Mouse (Mus musculus): ENCODE measurements at regions not wholly inside any gene's neighbourhood (a gene's known extent, or its start where the extent isn't known, plus 50 kb on each side); places are given as distances from the start of the nearest gene placed in this dataset.

GRCm38 (mm10) chr9:43930476-43930875 is 112.7 kb upstream of the Thy1 start:
- no peak for DNase-seq

DNA sequence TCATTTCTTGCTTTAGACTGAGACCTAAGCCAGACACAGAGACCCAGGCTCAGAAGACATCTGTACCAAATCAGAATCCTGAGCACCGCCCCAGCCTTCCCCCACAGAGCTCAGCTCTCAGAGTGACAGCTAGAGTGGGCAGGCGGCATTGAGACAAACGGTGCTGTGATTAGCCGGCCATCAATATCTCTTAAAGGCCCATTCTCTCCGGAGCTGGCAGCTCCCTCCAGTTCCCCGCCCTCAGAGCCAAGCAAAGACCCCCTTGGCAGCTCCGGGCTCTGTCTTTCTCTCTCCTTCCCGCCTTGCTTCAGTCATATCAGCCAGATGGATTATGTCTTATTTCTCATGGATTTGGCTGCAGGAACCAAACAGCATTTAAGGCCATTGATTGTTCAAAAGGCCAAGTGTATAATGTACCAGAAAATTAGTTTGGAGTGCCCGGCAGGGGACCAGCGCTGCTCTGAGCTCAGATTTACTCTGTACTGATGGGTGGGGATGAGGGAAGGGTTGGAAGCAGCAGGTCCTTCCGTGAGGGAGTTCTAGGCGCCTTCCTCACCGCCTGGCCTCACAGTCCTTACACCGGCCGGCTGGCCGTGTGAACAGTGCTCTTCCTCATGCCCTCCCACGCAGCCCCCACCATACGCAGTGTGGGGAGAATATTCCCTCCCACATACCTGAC is 109.0 kb upstream of the Thy1 start:
- DNase-seq = no peak

GRCm38 (mm10) chr9:43934691-43935064 is 108.5 kb upstream of the Thy1 start:
- no peak for DNase-seq

DNA sequence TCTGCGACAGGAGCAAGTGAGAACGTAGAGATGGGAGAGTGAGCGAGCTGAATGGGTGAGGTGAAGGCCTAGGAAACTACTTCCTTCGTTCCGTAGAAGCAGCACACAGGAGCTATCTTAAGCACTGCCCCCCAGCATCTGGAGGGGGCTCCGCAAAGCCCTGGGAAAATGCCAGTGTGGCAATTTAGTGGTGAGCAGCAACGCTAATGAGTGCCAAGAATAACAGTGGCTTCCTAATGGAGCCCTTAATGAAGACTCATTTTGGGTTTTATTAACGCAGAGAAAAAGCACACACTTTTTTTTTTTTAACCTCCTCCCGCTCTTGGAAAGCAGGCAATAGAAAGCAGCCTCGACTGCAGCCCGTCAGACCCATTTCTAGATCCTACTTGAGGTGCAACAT is 103.8 kb upstream of the Thy1 start:
- no peak for DNase-seq

DNA sequence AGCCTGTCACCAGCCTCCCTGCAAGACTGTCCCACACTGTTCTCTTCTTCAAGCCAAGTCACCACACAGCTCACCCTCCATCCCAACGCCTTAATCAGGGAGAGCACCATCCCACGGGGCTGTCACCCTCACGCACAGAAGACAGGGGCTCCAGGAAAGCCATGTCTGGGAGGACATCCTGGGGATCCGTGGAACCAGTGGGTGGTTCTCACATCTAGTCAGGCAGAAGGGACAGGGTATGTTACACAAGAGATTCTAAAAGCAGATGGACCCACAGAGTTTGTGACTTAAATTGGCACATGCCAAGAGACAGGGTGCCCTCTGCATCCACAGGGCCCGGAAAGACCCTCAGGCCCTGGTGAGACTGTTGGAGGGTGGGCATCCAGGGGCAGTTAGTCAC is 101.0 kb upstream of the Thy1 start:
- DNase-seq = no peak

DNA sequence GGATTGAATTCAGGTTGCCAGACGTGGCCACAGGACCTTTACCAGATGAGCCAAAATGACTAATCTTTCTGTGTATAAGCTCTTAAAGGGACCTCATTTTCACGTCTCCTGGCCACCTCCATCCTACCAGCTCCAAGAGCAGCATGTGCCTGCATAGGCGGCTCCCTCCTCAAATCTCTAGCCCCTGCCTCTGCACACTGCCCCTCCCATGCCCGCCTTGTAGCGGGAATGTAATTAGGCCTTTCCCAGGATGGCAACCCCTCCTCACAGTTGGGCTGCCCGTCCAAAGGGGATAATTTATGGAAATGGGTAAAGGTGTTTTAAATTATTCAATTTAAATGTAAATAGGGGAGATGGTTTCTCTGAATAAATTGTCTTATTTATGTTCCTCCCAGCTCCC is 99.7 kb upstream of the Thy1 start:
- no peak for DNase-seq

GRCm38 (mm10) chr9:43944816-43945741 is 98.1 kb upstream of the Thy1 start:
- peak; percentile 32 for DNase-seq

- no peak for DNase-seq
Observed at GRCm38 (mm10) chr9:43945997-43946649, 97.1 kb upstream of the Thy1 start.

DNA sequence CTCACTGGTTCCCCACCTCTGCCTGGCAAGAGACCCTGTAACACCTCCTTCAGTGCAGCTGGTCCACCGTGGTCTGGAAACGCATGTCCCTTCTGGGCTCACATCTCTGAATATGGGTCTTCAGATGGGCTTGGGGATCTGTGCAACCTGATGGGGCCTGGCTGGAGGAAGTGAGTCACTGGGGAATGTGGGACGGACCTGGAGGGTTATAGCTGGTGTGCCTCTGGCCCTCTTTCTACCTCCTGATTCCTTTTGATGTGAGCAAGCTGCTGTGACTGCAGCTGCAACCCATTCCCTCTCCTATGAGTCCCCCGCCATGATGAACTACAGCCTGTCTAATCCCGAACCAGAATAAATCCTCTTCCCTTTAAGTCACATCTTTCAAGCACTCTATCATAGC is 96.1 kb upstream of the Thy1 start:
- DNase-seq = no peak

DNA sequence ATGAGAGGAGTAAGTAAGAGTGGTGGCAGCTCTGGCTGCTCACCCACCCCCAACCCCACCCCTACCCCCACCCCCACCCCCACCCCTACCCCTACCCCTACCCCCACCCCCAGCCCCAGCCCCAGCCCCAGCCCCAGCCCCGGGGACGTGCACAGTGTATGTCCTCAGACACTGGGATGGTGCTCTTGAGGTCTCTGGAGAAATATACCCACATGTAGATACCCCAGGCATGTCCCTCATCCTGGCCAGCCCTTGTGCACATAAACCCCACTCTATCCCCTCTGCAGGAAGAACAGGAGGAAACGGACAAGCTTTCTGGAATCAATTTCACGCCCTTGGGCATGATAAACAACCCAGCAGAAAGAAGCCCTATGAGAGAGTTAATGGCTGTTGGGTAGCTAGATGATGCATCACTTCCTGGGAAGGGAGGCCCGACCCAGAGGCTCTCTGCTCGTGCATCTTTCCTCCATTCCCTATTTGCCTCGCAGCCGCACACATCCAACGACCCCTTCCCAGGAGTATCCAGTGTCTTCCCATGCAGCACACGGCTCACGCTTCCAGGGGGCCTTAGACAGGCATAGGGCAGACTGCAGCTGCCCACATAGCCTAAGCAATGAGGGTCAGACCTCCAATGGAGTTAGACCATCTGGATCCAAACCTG is 95.6 kb upstream of the Thy1 start:
- no peak for DNase-seq

DNA sequence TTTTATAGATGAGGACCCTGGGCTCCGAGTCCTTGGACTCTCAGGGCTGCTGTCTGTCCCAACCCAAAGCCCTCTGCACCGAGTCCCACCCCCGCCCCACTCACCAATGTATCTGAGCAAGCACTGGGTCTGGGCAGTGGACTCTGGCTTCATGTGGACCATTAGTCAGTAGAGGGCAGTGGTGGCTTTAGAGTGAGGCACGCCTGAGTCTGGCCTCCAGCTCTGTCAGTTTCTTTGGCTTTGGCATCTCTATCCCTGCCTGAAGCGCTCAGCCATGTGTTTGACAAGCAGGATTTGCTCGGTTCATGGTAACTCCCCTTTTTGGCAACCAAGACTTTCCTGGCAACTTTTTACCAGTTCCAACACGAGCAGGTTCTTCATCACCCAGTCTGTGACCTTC is 90.1 kb upstream of the Thy1 start:
- peak; percentile 41 for DNase-seq

DNA sequence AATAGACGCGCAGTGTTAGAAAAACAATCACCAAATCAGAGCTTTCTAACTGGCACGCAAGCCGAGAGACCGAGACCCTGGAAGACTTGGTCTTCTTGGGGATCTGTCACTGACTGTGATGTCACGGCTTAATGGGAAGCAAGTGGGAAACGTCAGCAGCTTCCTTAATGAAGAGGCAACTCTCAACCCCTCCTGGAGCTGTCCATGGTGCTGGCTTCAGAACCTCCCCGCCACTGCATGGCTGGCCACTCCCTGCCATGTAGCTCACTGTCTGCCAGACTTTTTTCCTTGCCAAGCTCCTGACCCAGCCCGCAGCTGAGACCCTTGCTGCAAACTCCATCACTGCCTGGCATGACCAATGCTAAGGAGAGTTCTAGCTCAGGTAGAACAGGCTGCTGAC is 83.6 kb upstream of the Thy1 start:
- DNase-seq = no peak

- no peak for DNase-seq
Observed at GRCm38 (mm10) chr9:43961431-43961830, 81.8 kb upstream of the Thy1 start.

DNA sequence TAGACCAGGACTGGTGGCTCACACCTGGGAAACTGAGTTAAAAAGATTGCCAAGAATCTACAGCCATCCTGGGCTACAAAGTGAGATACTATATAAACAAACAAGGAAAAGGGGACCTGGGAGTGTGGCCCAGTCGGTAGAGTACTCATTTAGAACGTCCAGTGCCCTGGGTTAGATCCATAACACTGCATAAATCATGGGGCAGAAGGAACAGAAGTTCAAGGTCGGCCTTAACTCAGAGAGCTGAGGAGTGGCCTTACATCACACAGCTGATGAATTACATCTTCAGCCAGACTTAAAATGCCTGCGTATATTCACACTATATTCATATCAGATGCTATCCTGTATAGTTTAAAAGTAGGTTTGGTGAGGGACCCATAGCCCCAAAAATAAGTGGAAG is 78.0 kb upstream of the Thy1 start:
- no peak for DNase-seq

GRCm38 (mm10) chr9:43965811-43966210 is 77.4 kb upstream of the Thy1 start:
- no peak for DNase-seq

- peak; percentile 59 for DNase-seq
Observed at GRCm38 (mm10) chr9:43970043-43970795, 73.0 kb upstream of the Thy1 start.

- peak; percentile 61 for DNase-seq
Observed at GRCm38 (mm10) chr9:43970858-43971257, 72.3 kb upstream of the Thy1 start.

DNA sequence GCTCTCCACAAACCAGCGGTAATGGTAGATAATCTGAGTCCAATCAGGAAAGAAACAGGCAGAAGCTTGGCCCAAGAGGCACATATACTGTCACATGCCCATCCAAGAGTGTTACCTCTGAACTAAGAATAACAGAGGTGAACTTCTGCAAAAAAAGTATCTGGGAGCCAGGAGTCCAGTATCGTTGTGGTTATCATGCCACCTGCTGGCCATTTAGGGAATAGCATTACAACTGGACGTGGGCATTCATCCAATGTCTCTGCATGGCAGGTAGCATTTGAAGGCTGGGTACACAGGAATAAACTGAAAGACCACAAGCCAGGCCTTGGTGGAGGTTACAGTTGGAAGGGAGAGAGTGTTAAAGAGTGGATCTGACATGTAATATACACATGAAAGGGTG is 70.9 kb upstream of the Thy1 start:
- peak; percentile 72 for DNase-seq

- no peak for DNase-seq
Observed at GRCm38 (mm10) chr9:43975405-43975804, 67.8 kb upstream of the Thy1 start.

DNA sequence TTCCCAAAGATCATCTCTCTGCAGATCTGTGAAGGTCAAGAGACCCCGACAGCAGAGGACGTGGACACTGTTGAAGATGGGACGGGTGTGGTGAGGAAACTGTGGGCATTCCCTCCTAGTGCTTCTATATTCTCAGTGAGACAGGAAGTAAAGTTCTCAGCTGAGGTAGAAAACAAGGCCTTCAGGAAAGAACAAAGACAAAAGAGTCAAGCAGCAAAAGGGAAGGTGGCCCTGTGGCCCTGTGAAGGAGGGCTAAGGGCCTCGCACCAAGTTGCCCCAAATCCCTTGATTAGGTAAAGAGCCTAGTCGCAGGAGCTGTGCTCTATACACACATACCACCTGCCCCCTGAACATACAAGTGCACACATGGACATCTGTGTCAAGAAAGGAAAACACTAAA is 66.8 kb upstream of the Thy1 start:
- no peak for DNase-seq

DNA sequence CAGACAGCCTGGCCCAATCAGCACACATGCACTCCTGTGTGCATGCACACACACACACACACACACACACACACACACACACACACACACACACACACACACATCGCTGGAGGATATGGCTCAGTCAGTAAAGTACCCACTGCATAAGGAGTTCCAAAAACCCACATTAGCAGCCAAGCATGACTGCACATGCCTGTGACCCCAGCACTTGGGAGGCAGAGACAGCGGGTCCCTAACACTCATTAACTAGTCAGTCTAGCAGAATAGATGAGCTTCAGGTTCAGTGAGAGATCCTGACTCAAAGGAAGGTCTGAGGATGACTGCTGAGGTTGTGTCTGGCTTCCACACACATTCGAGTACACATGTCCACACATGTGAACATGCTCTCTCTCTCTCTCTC is 65.4 kb upstream of the Thy1 start:
- DNase-seq = no peak

- no peak for DNase-seq
Observed at GRCm38 (mm10) chr9:43981376-43981775, 61.8 kb upstream of the Thy1 start.
